Mouse (Mus musculus): ENCODE measurements around the gene Dnajb1.

GRCm38 (mm10) chr8:83568128-83568527 is 39.9 kb upstream of the Dnajb1 start:
- TF ChIP-seq EP300 (IDR thresholded peaks at IDR 0.05; ENCODE audit: low read depth) (no peak), CTCF (IDR thresholded peaks at IDR 0.05; ENCODE audit: low read depth) (no peak)
